Mouse (Mus musculus): ENCODE results near the gene Pigk.

Gene Pigk

GRCm38 (mm10) chr3:152733011-152733410 lies 19.1 kb downstream of the Pigk start:
- no peak for DNase-seq (ENCODE audit: low spot score)

- no peak for DNase-seq (ENCODE audit: low spot score)
These were observed 19.6 kb downstream of the Pigk start for GRCm38 (mm10) chr3:152733513-152733912.

- DNase-seq (ENCODE audit: low spot score) = no peak
These were observed 20.2 kb downstream of the Pigk start for GRCm38 (mm10) chr3:152734100-152734499.

- DNase-seq (ENCODE audit: low spot score) = no peak
These were observed 21.8 kb downstream of the Pigk start for GRCm38 (mm10) chr3:152735601-152736250.

- peak; percentile 63 for DNase-seq (ENCODE audit: low spot score)
These were observed 30.4 kb downstream of the Pigk start for GRCm38 (mm10) chr3:152744301-152744700.

- DNase-seq (ENCODE audit: low spot score) = no peak
These were observed 31.7 kb downstream of the Pigk start for GRCm38 (mm10) chr3:152745611-152746010.

GRCm38 (mm10) chr3:152749461-152749871 lies 35.6 kb downstream of the Pigk start:
- no peak for DNase-seq (ENCODE audit: low spot score)

- no peak for DNase-seq (ENCODE audit: low spot score)
These were observed 36.0 kb downstream of the Pigk start for GRCm38 (mm10) chr3:152749881-152750280.

- no peak for DNase-seq (ENCODE audit: low spot score)
These were observed 39.0 kb downstream of the Pigk start for GRCm38 (mm10) chr3:152752911-152753310.

GRCm38 (mm10) chr3:152753345-152753744 lies 39.4 kb downstream of the Pigk start:
- DNase-seq (ENCODE audit: low spot score) = no peak

GRCm38 (mm10) chr3:152753920-152754764 lies 40.2 kb downstream of the Pigk start:
- DNase-seq (ENCODE audit: low spot score) = no peak

- no peak for DNase-seq (ENCODE audit: low spot score)
These were observed 41.6 kb downstream of the Pigk start for GRCm38 (mm10) chr3:152755515-152755914.

GRCm38 (mm10) chr3:152756896-152757295 lies 43.0 kb downstream of the Pigk start:
- no peak for DNase-seq (ENCODE audit: low spot score)

GRCm38 (mm10) chr3:152757464-152758393 lies 43.8 kb downstream of the Pigk start:
- no peak for DNase-seq (ENCODE audit: low spot score)

- DNase-seq (ENCODE audit: low spot score) = no peak
These were observed 44.7 kb downstream of the Pigk start for GRCm38 (mm10) chr3:152758500-152759032.

- DNase-seq (ENCODE audit: low spot score) = no peak
These were observed 47.2 kb downstream of the Pigk start for GRCm38 (mm10) chr3:152761116-152761515.

- DNase-seq (ENCODE audit: low spot score) = no peak
These were observed 47.8 kb downstream of the Pigk start for GRCm38 (mm10) chr3:152761661-152762060.

- no peak for DNase-seq (ENCODE audit: low spot score)
These were observed 48.4 kb downstream of the Pigk start for GRCm38 (mm10) chr3:152762302-152762701.

GRCm38 (mm10) chr3:152763139-152763882 lies 49.4 kb downstream of the Pigk start:
- peak; percentile 75 for DNase-seq (ENCODE audit: low spot score)

- no peak for DNase-seq (ENCODE audit: low spot score)
These were observed 50.8 kb downstream of the Pigk start for GRCm38 (mm10) chr3:152764516-152765312.
